Mouse (Mus musculus): ENCODE data around the gene Ceacam9. TPM values are rescaled to one million over a fixed set of nuclear protein-coding genes. Genes with fewer than 3 reads are reported as not detected.

The Ceacam9 gene
- not detected for polyA plus RNA-seq (2017; shearing (Covaris generic))

DNA sequence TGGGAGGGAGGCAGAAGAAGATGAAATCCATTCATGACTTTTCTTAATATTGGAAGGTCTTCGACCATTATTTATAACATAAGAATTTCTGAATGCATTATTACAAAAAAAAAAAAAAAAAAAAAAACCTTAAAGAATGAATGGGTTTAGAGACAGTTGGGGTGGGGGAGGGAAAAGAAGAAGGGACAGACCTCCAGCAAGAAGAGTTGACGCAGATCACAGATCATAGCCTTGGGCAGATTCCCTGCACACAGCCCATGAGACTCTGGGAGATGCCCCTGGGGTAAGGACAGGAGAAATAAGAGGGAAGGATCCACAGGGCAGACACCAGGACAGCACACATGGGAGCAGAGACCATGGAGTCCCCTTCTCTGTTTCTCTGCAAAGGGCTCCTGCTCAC, at the start of gene Ceacam9:
Ceacam9 (plus strand) TSS at position 301 of the 400 bp plus-strand sequence.

DNA sequence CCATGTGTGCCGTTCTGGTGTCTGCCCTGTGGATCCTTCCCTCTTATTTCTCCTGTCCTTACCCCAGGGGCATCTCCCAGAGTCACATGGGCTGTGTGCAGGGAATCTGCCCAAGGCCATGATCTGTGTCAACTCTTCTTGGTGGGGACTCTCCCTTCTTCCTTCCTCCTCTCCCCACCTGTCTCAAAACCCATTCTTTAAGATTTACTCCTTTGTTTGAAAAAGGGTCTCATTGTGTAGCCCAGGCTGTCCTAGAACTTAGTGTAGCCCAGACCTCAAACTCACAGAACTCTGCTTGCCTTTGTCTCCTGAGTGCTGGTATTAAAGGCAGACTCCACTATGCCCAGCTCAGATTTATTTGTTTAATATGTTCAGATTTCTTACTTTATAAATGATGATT, 46.1 kb upstream of the Ceacam9 start, which contains the start of gene Ceacam15:
Ceacam15 (minus strand) TSS at position 101 of the 400 bp plus-strand sequence.

DNA sequence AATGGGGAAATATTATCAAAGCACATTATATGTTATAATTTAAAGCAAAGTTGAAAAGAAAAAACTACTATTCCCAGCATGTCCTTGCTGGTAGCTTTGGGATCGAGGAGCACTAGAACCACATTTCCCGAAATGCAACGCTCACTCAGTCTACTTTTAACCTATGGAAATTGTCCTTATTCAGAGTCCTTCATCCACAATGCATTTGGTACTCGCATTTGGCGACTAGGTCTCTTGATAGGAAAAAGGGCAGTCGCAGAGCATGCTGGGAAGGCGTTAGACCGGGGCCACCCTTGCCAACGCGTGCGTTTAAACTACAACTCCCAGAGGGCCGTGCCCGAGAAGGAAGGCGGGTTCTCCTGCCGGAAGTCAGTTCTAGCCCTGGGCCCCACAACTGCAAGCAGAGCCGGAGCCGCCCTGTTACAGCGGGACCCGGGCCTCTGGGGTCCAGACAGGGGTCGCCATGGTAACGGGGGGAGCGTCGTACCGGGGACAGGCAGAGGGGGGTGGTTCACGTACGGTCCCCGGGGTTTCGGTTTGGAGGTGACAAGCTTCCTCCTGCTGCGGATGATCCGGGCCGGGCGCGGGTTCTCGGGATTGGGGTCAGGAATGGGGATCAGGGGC, 16.5 kb downstream of the Ceacam9 start, which contains the start of gene Ap2s1:
Ap2s1 (plus strand) TSS at position 338 of the 624 bp plus-strand sequence.

Other genes starting within 250 kb of the Ceacam9 start
- gene Npas1, start 244.2 kb upstream of the Ceacam9 start, polyA plus RNA-seq (2017; shearing (Covaris generic)), result under 1 TPM; 0.21 to 0.38 TPM
- 1 to 10 TPM; 4.0 to 4.2 TPM for gene Arhgap35, start 106.9 kb upstream of the Ceacam9 start, polyA plus RNA-seq (2017; shearing (Covaris generic))
- under 1 TPM; 0.68 to 0.79 TPM for gene Ceacam15, start 46.2 kb upstream of the Ceacam9 start, polyA plus RNA-seq (2017; shearing (Covaris generic))
- 100 to 1,000 TPM; 259 to 270 TPM for gene Ap2s1, start 16.5 kb downstream of the Ceacam9 start, polyA plus RNA-seq (2017; shearing (Covaris generic))
- 100 to 1,000 TPM; 197 to 316 TPM for gene Slc1a5, start 59.4 kb downstream of the Ceacam9 start, polyA plus RNA-seq (2017; shearing (Covaris generic))
- gene Strn4, start 94.0 kb downstream of the Ceacam9 start, polyA plus RNA-seq (2017; shearing (Covaris generic)), result 10 to 100 TPM; 61.5 to 74.8 TPM
- gene Fkrp, start 94.8 kb downstream of the Ceacam9 start, polyA plus RNA-seq (2017; shearing (Covaris generic)), result 10 to 100 TPM; 19.1 to 22.7 TPM
- gene Prkd2, start 121.0 kb downstream of the Ceacam9 start, polyA plus RNA-seq (2017; shearing (Covaris generic)), result 100 to 1,000 TPM; 143 to 190 TPM
- under 1 TPM; 0.07 to 0.42 TPM for gene Dact3, start 153.4 kb downstream of the Ceacam9 start, polyA plus RNA-seq (2017; shearing (Covaris generic))
- gene Gng8, start 169.9 kb downstream of the Ceacam9 start, polyA plus RNA-seq (2017; shearing (Covaris generic)), result not detected
- gene Ptgir, start 184.6 kb downstream of the Ceacam9 start, polyA plus RNA-seq (2017; shearing (Covaris generic)), result 10 to 100 TPM; 11.2 to 16.3 TPM
- gene Calm3, start 202.2 kb downstream of the Ceacam9 start, polyA plus RNA-seq (2017; shearing (Covaris generic)), result 100 to 1,000 TPM; 191 to 201 TPM
- not detected for gene Pnmal2, start 222.8 kb downstream of the Ceacam9 start, polyA plus RNA-seq (2017; shearing (Covaris generic))
- gene Pnmal1, start 237.8 kb downstream of the Ceacam9 start, polyA plus RNA-seq (2017; shearing (Covaris generic)), result under 1 TPM in 1 of 2 experiments, not detected in 1; 0.07 TPM

All from activated CD4-positive, CD25-positive, alpha-beta regulatory T cell (primary cell).